ENCODE assay signal across 27 mouse cellular contexts in genomic region chr10:100460515-100460914, GRCm38 (mm10).
"Had no signal": no experiment of that assay in that cellular context is flagged by ENCODE, and none has a peak within 500 bp of the region (broad histone marks: within the 10 kb centered on the region; RNA-seq: fewer than 3 reads in every experiment).

No protein-coding gene starts in this region.

- H3K4me2 ChIP-seq: heart, embryonic 12.5 days; hindbrain, embryonic 12.5 days; hindbrain, embryonic 14.5 days; intestine, embryonic 15.5 days; limb, embryonic 13.5 days; limb, embryonic 15.5 days; liver, embryonic 13.5 days; liver, embryonic 15.5 days had no signal

- H3K4me3 ChIP-seq: heart, embryonic 10.5 days; heart, embryonic 12.5 days; hindbrain, embryonic 10.5 days; hindbrain, embryonic 12.5 days; intestine, embryonic 15.5 days; layer of hippocampus, adult 2 months; limb, embryonic 13.5 days; limb, embryonic 15.5 days; liver, embryonic 13.5 days; liver, embryonic 15.5 days had no signal

- H3K4me1 ChIP-seq: heart, embryonic 10.5 days; heart, embryonic 12.5 days; hindbrain, embryonic 10.5 days; hindbrain, embryonic 12.5 days; intestine, embryonic 15.5 days; limb, embryonic 13.5 days; limb, embryonic 15.5 days; liver, embryonic 13.5 days; liver, embryonic 15.5 days had no signal

- H3K9ac ChIP-seq: heart, embryonic 12.5 days; hindbrain, embryonic 12.5 days; hindbrain, embryonic 14.5 days; intestine, embryonic 15.5 days; limb, embryonic 13.5 days; limb, embryonic 15.5 days; liver, embryonic 13.5 days; liver, embryonic 15.5 days; liver, postnatal 0 days had no signal

- H3K9me3 ChIP-seq: heart, embryonic 10.5 days; heart, embryonic 12.5 days; hindbrain, embryonic 10.5 days; hindbrain, embryonic 12.5 days; intestine, embryonic 15.5 days; limb, embryonic 13.5 days; limb, embryonic 15.5 days; liver, embryonic 13.5 days; liver, embryonic 15.5 days had no signal

- ATAC-seq: hindbrain, embryonic 16.5 days; inflammation-experienced regulatory T-cells, adult 6 months; intestine, embryonic 15.5 days; intestine, postnatal 0 days; liver, postnatal 0 days had no signal

- H3K27me3 ChIP-seq: heart, embryonic 12.5 days; hindbrain, embryonic 12.5 days; intestine, embryonic 15.5 days; limb, embryonic 13.5 days; limb, embryonic 15.5 days; liver, embryonic 13.5 days; liver, embryonic 15.5 days had no signal

- H3K27ac ChIP-seq: heart, embryonic 10.5 days; hindbrain, embryonic 10.5 days; hindbrain, embryonic 12.5 days; hindbrain, embryonic 14.5 days; intestine, embryonic 15.5 days; layer of hippocampus, adult 2 months; limb, embryonic 13.5 days; limb, embryonic 15.5 days; liver, embryonic 13.5 days; liver, embryonic 15.5 days had no signal

- DNase-seq: gastrocnemius, postnatal 14 days; gastrocnemius, postnatal 36 days; heart, adult 18-20 months; heart, postnatal 10 days; heart, postnatal 4 days; kidney, adult 18-20 months; kidney, adult 8-10 months; kidney, postnatal 10 days; kidney, postnatal 25 days; kidney, postnatal 4 days; layer of hippocampus, postnatal 36 days; left cerebral cortex, postnatal 4 days; liver, embryonic 13.5 days; liver, postnatal 0 days had no signal
